Mouse (Mus musculus) forebrain, embryonic 15.5 days (tissue): ENCODE results near the gene Trhde. TPM values are rescaled to one million over a fixed set of nuclear protein-coding genes. Genes with fewer than 3 reads are reported as not detected.

Source experiments
- ATAC-seq: fragments of 200-750 bp; cut with Nextera tagmentation; replicated peaks from 2 replicates; pipeline ENCODE4 v1.8.0; 2017; ENCODE audit warnings: mild to moderate bottlenecking, moderate TSS enrichment, moderate library complexity
- H3K27ac ChIP-seq: fragments of 300-500 bp; sonication (generic); replicated peaks from 2 replicates; pipeline ENCODE4 v1.5.1; 2015; ENCODE audit warnings: mild to moderate bottlenecking, inconsistent platforms
- H3K27me3 ChIP-seq: fragments of 300-500 bp; sonication (generic); 2 replicates; pipeline ENCODE4 v1.6.1; 2015; ENCODE audit warnings: inconsistent platforms
- H3K36me3 ChIP-seq: fragments of 300-500 bp; sonication (generic); 2 replicates; pipeline ENCODE4 v1.6.1; 2015; ENCODE audit warnings: mild to moderate bottlenecking, inconsistent platforms
- H3K4me1 ChIP-seq: fragments of 300-500 bp; sonication (generic); 2 replicates; pipeline ENCODE4 v1.6.1; 2015; ENCODE audit warnings: inconsistent platforms
- H3K4me2 ChIP-seq: fragments of 300-500 bp; sonication (generic); replicated peaks from 2 replicates; pipeline ENCODE4 v1.6.1; 2015; ENCODE audit warnings: mild to moderate bottlenecking, inconsistent platforms
- H3K4me3 ChIP-seq: fragments of 300-500 bp; sonication (generic); 2 replicates; pipeline ENCODE4 v1.5.1; 2015; ENCODE audit warnings: mild to moderate bottlenecking, inconsistent platforms
- H3K9ac ChIP-seq: fragments of 300-500 bp; sonication (generic); replicated peaks from 2 replicates; pipeline ENCODE4 v1.6.1; 2015; ENCODE audit warnings: mild to moderate bottlenecking, inconsistent platforms
- H3K9me3 ChIP-seq: fragments of 300-500 bp; sonication (generic); 2 replicates; pipeline ENCODE4 v1.6.1; 2016; ENCODE audit warnings: inconsistent platforms
- WGBS: fragments of 180-500 bp; shearing (Covaris S2); methylation state at CpG from one replicate; pipeline ENCODE4 v1.1.7; 2015; ENCODE audit warnings: mixed read lengths; 5-methylcytosine and 5-hydroxymethylcytosine counted together
- polyA plus RNA-seq: library from polyadenylated mRNA; unstranded; fragments of >200 nt; fragmentation: Nextera tagmentation; extraction: Ambion mirVana; gene quantifications from 2 replicates; pipeline ENCODE4 v1.2.1, GENCODE M21; 2015

Trhde gene
- polyA plus RNA-seq, 1 experiment from 2014 or later: 3.1 TPM

- ATAC-seq: no peak; the same call in 1 of the 2 replicates
- H3K4me1 ChIP-seq: no peaks in the 10 kb centered on the region
- H3K9me3 ChIP-seq: no peaks in the 10 kb centered on the region
- H3K4me2 ChIP-seq: no peak overlapping the region
- no peak overlapping the region for H3K27ac ChIP-seq
- 69% methylated on average over 2 of the region's 2 CpGs for WGBS
- H3K27me3 ChIP-seq: no peaks in the 10 kb centered on the region
- H3K4me3 ChIP-seq: no peak overlapping the region
- no peaks in the 10 kb centered on the region for H3K36me3 ChIP-seq
- no peak overlapping the region for H3K9ac ChIP-seq
These were observed 76.5 kb downstream of the Trhde start for GRCm38 (mm10) chr10:114725591-114725990.

GRCm38 (mm10) chr10:114701791-114702190 lies 100.3 kb downstream of the Trhde start:
- Histone ChIP-seq H3K4me1 (no peaks in the 10 kb centered on the region), H3K4me3 (no peak overlapping the region), H3K4me2 (no peak overlapping the region), H3K27me3 (no peaks in the 10 kb centered on the region), H3K9me3 (no peaks in the 10 kb centered on the region), H3K36me3 (no peaks in the 10 kb centered on the region), H3K27ac (no peak overlapping the region), H3K9ac (no peak overlapping the region)
- no peak for ATAC-seq

GRCm38 (mm10) chr10:114671791-114672415 lies 130.2 kb downstream of the Trhde start:
- Histone ChIP-seq H3K4me2 (no peak overlapping the region), H3K36me3 (no peaks in the 10 kb centered on the region), H3K27ac (no peak overlapping the region), H3K4me1 (no peaks in the 10 kb centered on the region), H3K9me3 (no peaks in the 10 kb centered on the region), H3K9ac (no peak overlapping the region), H3K27me3 (no peaks in the 10 kb centered on the region), H3K4me3 (no peak overlapping the region)
- ATAC-seq: 0 out of 2 replicates have a peak, but pooled peaks have one; percentile 19
- 11% methylated on average over 6 of the region's 6 CpGs for WGBS

GRCm38 (mm10) chr10:114593046-114593445 lies 209.1 kb downstream of the Trhde start:
- Histone ChIP-seq H3K36me3 (no peaks in the 10 kb centered on the region), H3K27me3 (no peaks in the 10 kb centered on the region), H3K4me2 (no peak overlapping the region), H3K9me3 (no peaks in the 10 kb centered on the region), H3K9ac (no peak overlapping the region), H3K27ac (no peak overlapping the region), H3K4me3 (no peak overlapping the region), H3K4me1 (no peaks in the 10 kb centered on the region)
- WGBS: 93% methylated on average over 3 of the region's 3 CpGs
- ATAC-seq: no peak

GRCm38 (mm10) chr10:114578926-114579325 lies 223.2 kb downstream of the Trhde start:
- no peaks in the 10 kb centered on the region for H3K9me3 ChIP-seq
- no peak overlapping the region for H3K9ac ChIP-seq
- no peak overlapping the region for H3K4me3 ChIP-seq
- no peak overlapping the region for H3K27ac ChIP-seq
- no peaks in the 10 kb centered on the region for H3K4me1 ChIP-seq
- ATAC-seq: peak; percentile 86
- WGBS: 64% methylated on average over 2 of the region's 2 CpGs
- no peaks in the 10 kb centered on the region for H3K36me3 ChIP-seq
- no peaks in the 10 kb centered on the region for H3K27me3 ChIP-seq
- H3K4me2 ChIP-seq: no peak overlapping the region

- no peaks in the 10 kb centered on the region for H3K4me1 ChIP-seq
- no peaks in the 10 kb centered on the region for H3K9me3 ChIP-seq
- WGBS: 81% methylated on average over 1 of the region's 1 CpGs
- H3K9ac ChIP-seq: no peak overlapping the region
- no peaks in the 10 kb centered on the region for H3K36me3 ChIP-seq
- ATAC-seq: no peak
- H3K27me3 ChIP-seq: no peaks in the 10 kb centered on the region
- no peak overlapping the region for H3K4me3 ChIP-seq
- H3K27ac ChIP-seq: no peak overlapping the region
- H3K4me2 ChIP-seq: no peak overlapping the region
These were observed 234.2 kb downstream of the Trhde start for GRCm38 (mm10) chr10:114567891-114568290.

GRCm38 (mm10) chr10:114509186-114509585 lies 292.9 kb downstream of the Trhde start:
- Histone ChIP-seq H3K4me3 (no peak overlapping the region), H3K27ac (no peak overlapping the region), H3K27me3 (no peaks in the 10 kb centered on the region), H3K9me3 (no peaks in the 10 kb centered on the region), H3K4me1 (no peaks in the 10 kb centered on the region), H3K4me2 (no peak overlapping the region), H3K36me3 (no peaks in the 10 kb centered on the region), H3K9ac (no peak overlapping the region)
- no peak for ATAC-seq
- 92% methylated on average over 1 of the region's 1 CpGs for WGBS

GRCm38 (mm10) chr10:114488806-114489205 lies 313.3 kb downstream of the Trhde start:
- Histone ChIP-seq H3K4me1 (no peaks in the 10 kb centered on the region), H3K36me3 (no peaks in the 10 kb centered on the region), H3K9me3 (no peaks in the 10 kb centered on the region), H3K27ac (no peak overlapping the region), H3K4me2 (no peak overlapping the region), H3K4me3 (no peak overlapping the region), H3K9ac (no peak overlapping the region), H3K27me3 (no peaks in the 10 kb centered on the region)
- ATAC-seq: no peak
- 65% methylated on average over 4 of the region's 4 CpGs for WGBS

GRCm38 (mm10) chr10:114455591-114455990 lies 346.5 kb downstream of the Trhde start:
- Histone ChIP-seq H3K9ac (no peak overlapping the region), H3K27me3 (no peaks in the 10 kb centered on the region), H3K4me3 (no peak overlapping the region), H3K27ac (no peak overlapping the region), H3K36me3 (no peaks in the 10 kb centered on the region), H3K4me2 (no peak overlapping the region), H3K9me3 (no peaks in the 10 kb centered on the region), H3K4me1 (no peaks in the 10 kb centered on the region)
- WGBS: 75% methylated on average over 3 of the region's 3 CpGs
- no peak for ATAC-seq

- 42% methylated on average over 6 of the region's 6 CpGs for WGBS
- no peak for ATAC-seq
- Histone ChIP-seq H3K4me3 (no peak overlapping the region), H3K9me3 (no peaks in the 10 kb centered on the region), H3K36me3 (no peaks in the 10 kb centered on the region), H3K9ac (no peak overlapping the region), H3K4me1 (no peaks in the 10 kb centered on the region), H3K27me3 (no peaks in the 10 kb centered on the region), H3K27ac (no peak overlapping the region), H3K4me2 (no peak overlapping the region)
These were observed 354.0 kb downstream of the Trhde start for GRCm38 (mm10) chr10:114448116-114448515.

GRCm38 (mm10) chr10:114418956-114419530 lies 383.1 kb downstream of the Trhde start:
- H3K9me3 ChIP-seq: no peaks in the 10 kb centered on the region
- WGBS: 39% methylated on average over 3 of the region's 3 CpGs
- no peak overlapping the region for H3K9ac ChIP-seq
- H3K27me3 ChIP-seq: no peaks in the 10 kb centered on the region
- no peak overlapping the region for H3K4me2 ChIP-seq
- no peak for ATAC-seq
- H3K4me3 ChIP-seq: no peak overlapping the region
- no peaks in the 10 kb centered on the region for H3K4me1 ChIP-seq
- no peaks in the 10 kb centered on the region for H3K36me3 ChIP-seq
- H3K27ac ChIP-seq: no peak overlapping the region

- H3K27ac ChIP-seq: no peak overlapping the region
- H3K36me3 ChIP-seq: no peaks in the 10 kb centered on the region
- no peak overlapping the region for H3K9ac ChIP-seq
- H3K4me1 ChIP-seq: no peaks in the 10 kb centered on the region
- no peak overlapping the region for H3K4me3 ChIP-seq
- no peak for ATAC-seq
- no peaks in the 10 kb centered on the region for H3K27me3 ChIP-seq
- H3K9me3 ChIP-seq: no peaks in the 10 kb centered on the region
- H3K4me2 ChIP-seq: no peak overlapping the region
- 84% methylated on average over 2 of the region's 2 CpGs for WGBS
These were observed 386.4 kb downstream of the Trhde start for GRCm38 (mm10) chr10:114415717-114416116.

- no peak overlapping the region for H3K9ac ChIP-seq
- no peak overlapping the region for H3K27ac ChIP-seq
- 29% methylated on average over 7 of the region's 7 CpGs for WGBS
- H3K4me1 ChIP-seq: no peaks in the 10 kb centered on the region
- no peak overlapping the region for H3K4me3 ChIP-seq
- H3K9me3 ChIP-seq: no peaks in the 10 kb centered on the region
- ATAC-seq: no peak
- H3K27me3 ChIP-seq: no peaks in the 10 kb centered on the region
- no peak overlapping the region for H3K4me2 ChIP-seq
- H3K36me3 ChIP-seq: no peaks in the 10 kb centered on the region
These were observed 396.8 kb downstream of the Trhde start for GRCm38 (mm10) chr10:114405260-114405659.
